Mouse (Mus musculus): ENCODE measurements at regions not wholly inside any gene's neighbourhood (a gene's known extent, or its start where the extent isn't known, plus 50 kb on each side); places are given as distances from the start of the nearest gene placed in this dataset.
"Not testable (repeated sequence)": the region's sequence is repeated elsewhere in the genome, so short reads cannot be mapped to it uniquely, and the experiment has no call there.

GRCm38 (mm10) chr16:58178744-58179401 lies 229.4 kb upstream of the Dcbld2 start:
- DNase-seq: no peak

- DNase-seq: not testable (repeated sequence)
These were observed 228.3 kb upstream of the Dcbld2 start for GRCm38 (mm10) chr16:58179981-58180380.

GRCm38 (mm10) chr16:58194619-58195497 lies 213.4 kb upstream of the Dcbld2 start:
- no peak for DNase-seq

- peak; percentile 14 for DNase-seq
These were observed 196.4 kb upstream of the Dcbld2 start for GRCm38 (mm10) chr16:58211872-58212271.

GRCm38 (mm10) chr16:58234686-58235085 lies 173.6 kb upstream of the Dcbld2 start:
- DNase-seq: no peak

GRCm38 (mm10) chr16:58236857-58237256 lies 171.4 kb upstream of the Dcbld2 start:
- no peak for DNase-seq

- DNase-seq: no peak
These were observed 132.0 kb upstream of the Dcbld2 start for GRCm38 (mm10) chr16:58276281-58276680.

GRCm38 (mm10) chr16:58281474-58281873 lies 126.8 kb upstream of the Dcbld2 start:
- no peak for DNase-seq

GRCm38 (mm10) chr16:58294457-58294856 lies 113.8 kb upstream of the Dcbld2 start:
- DNase-seq: no peak

GRCm38 (mm10) chr16:58295128-58295527 lies 113.1 kb upstream of the Dcbld2 start:
- no peak for DNase-seq

- peak; percentile 64 for DNase-seq
These were observed 108.7 kb upstream of the Dcbld2 start for GRCm38 (mm10) chr16:58299495-58299894.

GRCm38 (mm10) chr16:58300098-58300497 lies 108.1 kb upstream of the Dcbld2 start:
- no peak for DNase-seq

GRCm38 (mm10) chr16:58303555-58303954 lies 104.7 kb upstream of the Dcbld2 start:
- peak; percentile 15 for DNase-seq

- DNase-seq: no peak
These were observed 91.3 kb upstream of the Dcbld2 start for GRCm38 (mm10) chr16:58316889-58317455.

GRCm38 (mm10) chr16:58331087-58331486 lies 77.2 kb upstream of the Dcbld2 start:
- DNase-seq: no peak

- DNase-seq: no peak
These were observed 64.3 kb upstream of the Dcbld2 start for GRCm38 (mm10) chr16:58343921-58344320.

GRCm38 (mm10) chr16:58349354-58349753 lies 58.9 kb upstream of the Dcbld2 start:
- no peak for DNase-seq

GRCm38 (mm10) chr16:58349802-58350201 lies 58.4 kb upstream of the Dcbld2 start:
- DNase-seq: no peak

- no peak for DNase-seq
These were observed 56.1 kb upstream of the Dcbld2 start for GRCm38 (mm10) chr16:58352156-58352555.

GRCm38 (mm10) chr16:58354551-58354950 lies 53.7 kb upstream of the Dcbld2 start:
- DNase-seq: peak; percentile 31
